Mouse (Mus musculus) ovary, adult 18-20 months (tissue): ENCODE data around the gene E030018B13Rik.

ENCODE experiments used
- DNase-seq: peaks from one replicate; pipeline ENCODE4 v3.0.0; 2022; ENCODE audit warnings: low spot score, mixed read lengths

The E030018B13Rik gene

DNA sequence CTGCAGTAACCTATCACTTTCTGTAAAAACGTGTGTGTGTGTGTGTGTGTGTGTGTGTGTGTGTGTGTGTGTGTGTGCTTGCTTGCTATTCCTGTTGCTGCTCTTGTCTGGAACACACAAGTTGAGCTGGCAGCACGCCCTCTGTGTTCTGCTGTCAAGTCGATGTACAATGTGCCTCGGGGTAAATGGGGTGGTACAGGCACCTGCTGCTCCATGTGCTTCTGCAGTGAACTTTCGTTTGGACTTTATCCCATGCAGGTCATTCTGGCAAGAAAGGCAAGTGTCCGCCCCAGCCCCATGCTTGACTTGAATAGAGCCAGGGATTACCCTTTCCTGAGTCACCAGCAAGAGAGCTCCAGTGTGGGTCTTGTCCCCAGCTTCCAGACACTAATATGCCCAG lies 1.0 kb downstream of the E030018B13Rik start:
- DNase-seq, result no peak

DNA sequence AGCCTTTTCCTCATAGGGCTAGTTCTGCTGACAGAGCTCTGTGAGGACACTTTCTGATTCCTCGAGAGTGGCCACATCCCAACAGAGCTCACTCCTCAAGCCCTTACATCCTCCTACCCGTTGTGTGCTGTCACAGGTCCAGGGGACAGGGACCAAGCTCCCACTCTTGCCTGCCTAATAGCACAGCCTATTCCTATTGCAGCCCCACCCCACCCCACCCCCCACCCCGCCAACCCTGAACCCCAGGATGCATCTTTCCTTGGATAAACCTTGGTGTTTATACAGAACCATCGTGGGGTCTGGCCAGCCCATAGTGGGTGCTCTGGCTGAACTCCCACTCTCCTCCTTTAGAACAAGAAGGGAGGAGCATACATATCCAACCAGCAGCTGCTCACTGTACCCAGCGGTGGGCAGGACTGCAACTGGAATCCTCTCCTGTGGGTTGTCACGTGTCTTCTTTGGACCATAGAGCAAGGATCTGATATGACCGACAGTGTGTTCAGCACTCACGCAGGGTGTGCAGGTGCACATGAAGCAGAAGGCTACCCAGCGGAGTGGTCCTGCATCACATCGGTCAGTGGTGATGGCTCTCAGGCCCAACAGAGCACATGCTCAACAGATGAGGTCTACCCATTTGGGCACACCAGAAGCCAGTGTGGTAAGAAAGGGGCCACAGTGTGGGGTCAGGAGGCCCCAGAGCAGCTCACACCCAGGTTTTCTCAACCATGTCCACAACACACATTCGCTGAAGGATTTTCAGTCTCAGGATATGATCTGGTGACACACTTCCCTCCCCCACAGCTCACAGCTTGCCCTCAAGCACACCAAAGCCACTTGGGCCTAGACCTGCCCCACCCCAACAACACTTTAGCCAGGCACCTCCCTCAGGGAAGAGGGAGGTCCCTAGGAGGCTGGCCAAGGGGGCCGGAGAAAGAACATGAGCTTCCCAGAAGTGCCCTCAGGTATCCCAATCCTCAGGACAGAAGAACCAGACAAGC lies 2.4 kb downstream of the E030018B13Rik start:
- DNase-seq, result no peak

DNA sequence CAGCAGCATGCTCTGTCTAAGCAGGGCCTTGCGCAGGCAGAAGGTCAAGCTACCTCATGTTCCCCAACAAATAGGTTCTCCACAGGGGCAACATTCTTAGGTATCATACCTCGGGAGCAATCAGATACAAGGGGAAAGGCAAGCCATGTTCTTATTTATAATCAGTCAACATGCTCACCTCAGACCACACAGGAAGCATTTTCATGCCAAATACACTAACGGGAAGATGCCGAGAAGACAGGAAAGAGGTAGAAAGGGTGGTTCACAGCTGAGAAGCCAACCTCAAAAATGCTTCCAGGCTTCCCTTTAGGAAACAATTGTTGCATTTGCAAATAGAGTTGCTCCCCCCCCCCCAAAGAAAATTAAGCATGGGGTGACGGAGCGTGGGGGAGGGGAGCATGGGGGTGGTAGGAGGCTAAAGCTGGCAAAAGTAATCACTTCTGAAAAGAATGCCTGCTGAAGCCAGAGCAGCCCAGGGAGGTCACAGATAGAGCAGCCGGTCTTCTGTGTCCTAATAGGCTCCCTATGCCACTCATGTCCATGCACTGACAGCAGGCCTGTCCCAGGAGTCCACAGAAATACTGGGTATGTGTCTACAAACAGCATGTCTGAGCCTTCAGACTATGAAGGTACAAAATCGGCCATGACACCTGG lies 5.4 kb downstream of the E030018B13Rik start:
- DNase-seq, result no peak

DNA sequence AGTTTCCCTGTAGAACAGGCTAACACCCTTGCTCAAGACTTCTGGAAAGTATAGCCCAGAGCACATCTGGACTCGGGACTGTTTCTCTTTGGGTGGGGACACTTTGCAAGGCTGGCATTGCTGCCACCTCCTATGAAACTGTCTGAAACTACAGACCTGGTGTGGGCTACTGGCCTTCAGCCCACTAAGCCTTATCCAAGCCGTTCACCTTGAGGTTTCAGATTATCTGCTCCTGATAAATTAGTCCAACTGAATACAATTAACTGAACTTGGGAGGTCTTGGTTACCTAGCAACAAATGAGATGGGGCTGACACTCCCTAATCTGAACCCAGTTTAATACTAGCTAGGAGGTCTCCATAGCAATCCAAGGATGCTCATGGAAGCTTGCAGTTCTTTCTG lies 5.9 kb downstream of the E030018B13Rik start:
- no peak for DNase-seq

DNA sequence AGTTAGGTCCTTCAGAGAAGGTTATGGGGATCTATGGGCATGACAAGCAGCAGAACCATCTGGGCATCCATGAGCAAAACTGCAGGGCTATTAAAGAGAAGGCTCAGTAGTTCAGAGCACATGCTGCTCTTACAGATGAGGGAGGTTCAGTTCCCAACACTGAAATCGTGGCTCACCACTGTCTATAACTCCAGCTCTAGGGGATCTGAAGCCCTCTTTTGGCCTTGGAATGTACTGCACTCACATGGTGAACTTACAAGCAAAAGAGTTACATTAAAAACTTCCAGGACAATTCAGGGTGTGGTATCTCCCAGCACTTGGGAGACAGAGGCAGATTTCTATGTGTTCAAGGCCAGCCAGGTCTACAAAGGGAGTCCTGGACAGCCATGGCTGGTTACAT lies 6.3 kb downstream of the E030018B13Rik start:
- no peak for DNase-seq

DNA sequence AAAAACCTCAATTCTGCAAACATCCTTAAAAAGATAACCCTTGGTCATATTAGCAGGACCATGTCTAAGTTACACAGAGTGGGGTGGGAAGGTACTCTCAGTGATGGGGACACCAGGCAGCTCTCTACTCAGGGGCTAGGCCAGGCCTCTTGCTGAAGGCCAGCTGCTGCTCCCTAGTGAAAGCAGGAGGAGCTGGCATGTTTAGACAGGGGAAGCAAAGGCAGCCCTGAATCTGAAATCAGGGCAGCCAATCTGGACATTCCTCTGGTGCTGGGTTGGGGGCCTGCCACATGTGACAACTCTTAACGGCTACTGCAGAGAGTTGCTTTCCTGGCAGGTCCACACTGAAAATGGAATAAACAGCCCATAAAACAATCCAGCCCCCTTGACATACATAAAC lies 7.5 kb downstream of the E030018B13Rik start:
- DNase-seq, result no peak

DNA sequence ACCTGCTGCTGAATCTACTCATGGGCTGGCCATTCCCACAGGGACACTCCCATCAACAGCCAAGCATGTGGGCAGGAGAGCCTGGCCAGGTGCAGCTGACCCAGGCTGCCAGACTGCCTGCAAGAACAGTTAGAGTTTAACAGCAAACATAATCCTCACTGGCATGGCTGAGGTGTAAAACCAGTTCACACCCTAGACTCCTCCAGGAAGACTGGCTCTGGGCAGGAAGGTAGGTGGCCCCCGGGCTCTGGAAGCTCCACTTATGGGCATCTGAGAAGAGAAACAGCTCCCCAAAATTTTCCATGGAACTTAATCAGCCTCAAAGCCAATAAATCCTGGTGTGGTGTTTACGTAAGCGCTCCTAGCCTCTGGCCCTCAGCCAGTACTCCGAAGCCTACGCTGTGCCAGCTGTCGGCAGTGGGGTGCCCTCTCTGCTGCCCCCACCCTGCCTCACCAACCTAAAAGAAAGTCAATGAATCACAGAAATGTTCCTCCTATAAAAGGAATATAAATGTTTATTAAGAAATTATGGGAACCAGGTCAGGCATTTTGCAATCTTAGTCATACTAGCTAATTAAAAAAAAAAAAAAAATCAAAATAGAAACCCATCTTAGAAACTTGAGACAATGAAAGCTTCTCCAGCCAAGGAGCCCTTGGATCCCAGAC lies 8.2 kb downstream of the E030018B13Rik start:
- DNase-seq, result peak; percentile 70

DNA sequence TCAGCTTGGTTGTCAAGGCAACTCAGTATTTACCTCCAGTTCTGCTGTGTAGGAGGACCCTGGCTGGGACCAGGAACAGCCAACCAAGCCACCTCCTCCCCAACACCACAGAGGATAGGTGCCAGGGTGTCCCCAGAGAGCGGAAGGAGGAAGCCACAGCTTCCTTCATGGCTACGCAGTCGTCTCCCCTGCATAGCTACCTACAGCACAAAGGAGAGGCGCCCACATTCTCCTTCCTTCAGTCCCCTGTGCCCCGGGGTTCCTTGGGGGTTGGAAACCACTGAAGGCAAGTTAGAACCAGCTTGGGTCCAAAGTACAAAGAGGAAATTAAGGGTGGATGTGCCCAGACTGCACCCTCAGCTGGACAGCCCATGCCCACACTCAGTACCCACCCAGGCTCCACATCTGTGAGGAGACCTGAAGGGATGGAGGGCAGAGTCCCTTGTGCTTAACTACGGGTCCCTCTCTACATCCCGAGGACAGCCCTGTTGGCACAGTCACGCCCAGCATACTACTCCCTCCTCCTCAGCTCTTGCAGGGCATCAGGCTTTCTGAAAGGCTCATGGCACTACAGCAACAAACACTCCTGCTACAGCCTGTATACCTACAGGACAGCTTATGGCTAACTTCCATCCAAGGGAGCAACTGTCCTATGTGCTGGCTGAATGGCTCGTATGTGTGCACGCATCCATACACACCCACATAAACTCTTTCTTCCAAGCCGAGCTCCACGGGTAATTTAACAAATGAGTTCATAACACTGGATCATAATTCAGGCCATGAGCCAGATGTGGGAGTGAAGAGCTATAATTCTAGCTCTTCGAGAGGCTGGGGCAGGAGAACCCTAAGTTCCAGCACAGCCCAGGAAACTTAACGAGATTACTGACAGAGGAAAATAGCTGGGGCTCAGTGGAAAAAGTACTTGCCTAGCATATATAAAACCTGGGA lies 9.0 kb downstream of the E030018B13Rik start:
- peak; percentile 74 for DNase-seq

DNA sequence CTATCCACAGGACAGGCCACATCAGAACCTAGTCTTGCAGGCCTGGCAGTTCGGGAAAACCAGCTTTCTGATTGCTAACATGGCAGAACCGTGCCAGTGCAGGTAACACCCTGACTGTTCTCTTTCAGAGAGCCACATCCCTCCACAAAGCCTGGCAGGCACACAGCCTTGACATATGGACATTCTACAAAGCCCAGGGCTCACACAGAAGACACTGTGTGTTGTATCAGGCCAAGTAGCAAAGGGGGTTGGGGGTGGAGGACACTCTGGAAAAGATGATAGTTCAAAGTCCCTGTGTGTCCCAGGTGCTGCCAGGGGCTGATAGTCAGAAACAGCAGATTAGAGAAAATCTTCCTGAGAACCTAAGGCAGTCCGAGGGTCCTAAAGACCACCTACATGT lies 9.8 kb downstream of the E030018B13Rik start:
- no peak for DNase-seq

DNA sequence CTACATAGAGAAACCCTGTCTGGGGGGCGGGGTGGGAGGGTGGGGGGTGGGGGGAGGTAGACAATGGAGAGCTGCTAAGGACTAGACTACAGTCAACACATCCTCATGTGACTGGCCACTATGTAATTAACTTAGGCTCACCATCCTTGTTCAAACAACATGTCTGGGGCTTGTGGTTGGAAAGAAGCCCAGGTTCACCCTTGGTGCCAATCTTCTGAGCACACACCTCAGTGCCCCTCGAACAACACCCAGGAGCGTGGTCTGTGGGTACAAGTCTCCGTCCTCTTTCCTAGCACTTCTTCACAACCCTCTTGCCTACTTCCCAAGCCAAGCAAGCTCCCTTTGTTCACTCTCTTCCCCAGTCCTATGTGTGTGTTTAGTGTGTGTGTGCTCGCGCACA lies 10.5 kb downstream of the E030018B13Rik start:
- DNase-seq, result no peak

DNA sequence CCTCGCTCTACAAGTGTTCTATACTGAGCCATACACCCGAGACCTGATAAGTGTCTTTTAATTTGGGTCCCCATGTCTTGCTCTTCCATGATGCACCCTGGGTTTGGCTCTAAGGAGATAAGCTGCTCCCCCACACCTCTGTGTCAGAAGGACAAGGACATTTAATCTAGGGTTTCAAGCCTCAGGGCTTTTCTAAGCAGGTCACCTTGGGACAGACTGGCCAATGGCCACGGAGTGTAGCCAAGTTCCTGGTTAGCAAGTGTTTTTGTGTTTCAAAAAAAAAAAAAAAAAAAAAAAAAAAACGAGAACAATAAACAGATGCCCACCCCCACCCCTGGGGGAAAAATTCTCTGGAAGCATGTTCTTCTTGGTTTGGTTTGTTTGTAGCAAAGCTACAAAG lies 12.4 kb downstream of the E030018B13Rik start:
- DNase-seq, result no peak

DNA sequence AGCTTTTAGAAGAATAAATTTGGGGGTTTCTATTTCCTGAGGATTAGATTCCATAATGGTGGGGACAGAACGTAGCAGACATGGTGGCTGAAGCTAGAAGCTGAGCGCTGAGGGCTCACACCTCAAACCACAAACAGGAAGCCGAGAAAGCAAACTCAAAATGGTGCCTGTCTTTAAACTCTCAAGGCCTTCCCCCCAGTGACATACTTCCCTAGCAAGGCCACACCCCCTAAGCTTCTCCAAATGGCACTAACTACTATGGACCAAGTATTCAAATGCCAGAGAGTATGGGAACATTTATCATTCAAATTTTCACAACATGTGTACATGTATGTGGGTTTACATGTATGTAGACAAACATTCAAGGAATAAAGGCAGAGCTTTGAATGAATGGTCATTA lies 13.5 kb downstream of the E030018B13Rik start:
- no peak for DNase-seq

DNA sequence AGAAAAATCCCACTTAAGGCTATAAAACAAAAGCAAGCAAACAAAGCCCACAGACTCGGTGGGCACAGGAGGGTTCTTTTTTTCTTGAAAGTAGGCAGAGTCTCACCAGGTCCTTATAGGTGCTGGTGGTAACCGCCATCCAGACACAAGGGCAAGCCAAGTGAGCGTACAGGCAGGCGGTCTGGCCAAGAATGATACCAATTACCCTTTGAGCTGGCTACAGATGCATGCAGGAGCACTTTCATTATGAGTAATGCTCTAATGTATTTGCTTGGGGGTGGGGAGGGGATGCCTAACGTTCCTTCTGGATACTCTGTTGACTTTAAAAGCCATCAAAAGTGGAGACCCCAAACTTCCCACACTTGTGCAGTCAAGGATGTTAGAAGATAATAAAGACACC lies 14.1 kb downstream of the E030018B13Rik start:
- no peak for DNase-seq

DNA sequence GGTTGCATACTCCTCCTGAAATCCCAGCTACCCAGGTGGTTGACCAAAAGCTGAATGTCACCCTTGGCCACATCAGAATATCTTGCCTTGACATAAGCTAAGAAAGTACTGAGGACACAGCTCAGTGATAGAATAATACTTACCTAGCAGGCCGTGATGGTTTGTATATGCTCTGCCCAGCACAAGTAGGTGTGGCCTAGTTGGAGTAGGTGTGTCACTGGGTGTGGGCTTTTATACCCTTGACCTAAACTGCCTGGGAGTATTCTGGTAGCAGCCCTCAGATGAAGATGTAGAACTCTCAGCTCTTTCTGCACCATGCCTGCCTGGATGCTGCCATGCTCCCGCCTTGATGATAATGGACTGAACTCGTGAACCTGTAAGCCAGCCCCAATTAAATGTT lies 15.8 kb downstream of the E030018B13Rik start:
- no peak for DNase-seq

DNA sequence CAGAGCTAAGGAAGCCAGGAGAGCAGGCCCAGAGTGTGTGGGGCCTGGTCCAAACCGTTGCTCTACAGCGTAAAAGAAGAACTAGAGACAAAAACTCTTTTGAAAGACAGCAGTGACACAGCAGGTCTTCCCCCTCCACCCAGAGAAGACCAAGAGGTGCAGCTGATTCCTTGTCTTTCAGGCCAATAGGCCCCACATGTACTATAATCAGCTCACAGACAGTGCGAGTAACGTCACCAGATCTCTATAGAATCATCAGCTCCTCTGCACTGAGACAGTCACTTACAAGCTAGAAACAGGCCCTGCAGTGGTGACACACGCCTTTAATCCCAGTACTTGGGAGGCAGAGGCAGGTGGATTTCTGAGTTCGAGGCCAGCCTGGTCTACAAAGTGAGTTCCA lies 17.2 kb downstream of the E030018B13Rik start:
- DNase-seq, result no peak

DNA sequence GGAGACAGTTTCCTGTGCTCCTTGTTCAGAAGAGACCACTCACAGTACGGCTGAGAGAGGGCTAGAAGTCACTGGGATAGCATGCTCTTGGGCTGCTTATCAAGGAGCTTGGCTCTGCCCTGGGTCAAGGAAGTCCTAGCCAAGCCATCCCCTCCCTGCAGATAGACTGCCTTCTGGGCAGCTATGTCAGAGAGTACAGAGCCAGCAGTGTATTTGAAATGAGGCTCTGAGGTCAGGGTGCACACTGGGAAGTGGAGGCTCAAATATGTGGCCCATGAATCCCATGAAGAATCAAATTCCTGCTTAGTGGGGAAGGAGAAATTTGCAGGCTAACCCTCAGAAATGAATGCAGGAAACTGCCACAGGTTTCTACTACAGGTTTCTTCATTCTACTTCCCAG lies 17.9 kb downstream of the E030018B13Rik start:
- no peak for DNase-seq

DNA sequence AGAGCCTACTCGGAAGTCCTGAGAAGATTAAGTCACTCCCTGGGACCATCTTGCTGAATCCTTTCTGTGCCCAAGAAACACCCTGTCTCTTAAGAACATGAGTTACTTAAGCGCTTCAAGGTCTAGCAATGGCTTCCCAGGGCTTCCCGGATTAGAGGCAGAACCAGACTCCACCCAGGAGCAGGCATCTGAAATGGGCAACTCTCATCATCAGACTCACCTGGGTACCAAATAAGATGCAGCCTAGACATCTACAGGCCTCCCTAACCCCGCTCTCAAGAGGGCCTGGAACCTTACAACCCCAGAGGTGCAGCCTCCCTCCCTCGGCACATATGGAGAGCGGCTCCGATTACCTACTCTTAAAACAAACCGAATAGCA lies 19.1 kb downstream of the E030018B13Rik start:
- DNase-seq, result no peak

DNA sequence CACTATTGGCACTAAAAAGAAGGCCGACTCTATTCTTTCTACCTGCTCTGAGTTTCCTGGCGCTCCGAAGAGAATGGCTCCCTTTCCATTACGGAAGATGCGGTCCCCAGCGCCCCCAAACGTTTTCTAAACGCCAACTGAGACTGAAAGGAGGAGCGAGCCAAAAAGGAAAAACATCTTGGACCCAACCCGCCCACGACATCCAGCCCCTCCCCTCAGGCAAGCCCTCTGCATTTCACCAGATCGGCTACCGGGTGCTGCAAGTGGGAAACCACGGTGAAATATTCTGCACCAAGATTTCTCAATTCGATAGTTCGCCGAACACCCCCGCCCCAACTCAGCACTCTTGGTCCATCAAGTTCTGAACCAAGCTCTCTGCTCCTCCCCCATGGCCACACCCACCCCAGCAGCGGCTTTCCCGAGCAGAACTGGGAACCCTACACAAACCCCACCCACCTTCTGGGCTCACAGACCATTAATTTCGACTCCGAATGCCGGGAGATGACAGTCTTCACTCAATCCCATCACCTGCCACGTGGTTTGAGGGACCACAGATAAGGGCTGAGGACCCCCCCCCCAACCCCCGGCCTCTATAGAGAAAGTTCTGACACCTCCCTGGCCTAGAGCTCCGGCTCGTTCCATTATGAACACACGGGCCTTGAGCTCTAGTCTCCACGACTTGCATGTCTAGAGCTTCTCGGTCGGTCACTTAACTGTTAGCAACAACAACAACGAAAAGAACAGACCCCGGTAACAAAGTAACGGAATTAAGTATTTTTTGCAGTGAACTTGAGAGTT lies 19.7 kb downstream of the E030018B13Rik start:
- DNase-seq, result peak; percentile 75

DNA sequence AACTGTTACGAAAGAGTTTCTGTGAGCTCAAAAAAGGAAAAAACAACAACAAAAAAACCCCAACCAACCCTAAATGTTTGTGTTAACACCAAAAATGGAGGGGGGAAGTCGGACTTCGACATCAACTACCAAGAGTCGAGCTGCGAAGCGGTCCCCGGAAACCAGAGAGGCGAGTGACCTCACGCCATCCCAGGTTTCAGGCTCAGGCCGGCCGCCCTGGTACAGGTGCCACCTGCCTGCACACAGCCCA lies 20.3 kb downstream of the E030018B13Rik start:
- DNase-seq, result no peak

DNA sequence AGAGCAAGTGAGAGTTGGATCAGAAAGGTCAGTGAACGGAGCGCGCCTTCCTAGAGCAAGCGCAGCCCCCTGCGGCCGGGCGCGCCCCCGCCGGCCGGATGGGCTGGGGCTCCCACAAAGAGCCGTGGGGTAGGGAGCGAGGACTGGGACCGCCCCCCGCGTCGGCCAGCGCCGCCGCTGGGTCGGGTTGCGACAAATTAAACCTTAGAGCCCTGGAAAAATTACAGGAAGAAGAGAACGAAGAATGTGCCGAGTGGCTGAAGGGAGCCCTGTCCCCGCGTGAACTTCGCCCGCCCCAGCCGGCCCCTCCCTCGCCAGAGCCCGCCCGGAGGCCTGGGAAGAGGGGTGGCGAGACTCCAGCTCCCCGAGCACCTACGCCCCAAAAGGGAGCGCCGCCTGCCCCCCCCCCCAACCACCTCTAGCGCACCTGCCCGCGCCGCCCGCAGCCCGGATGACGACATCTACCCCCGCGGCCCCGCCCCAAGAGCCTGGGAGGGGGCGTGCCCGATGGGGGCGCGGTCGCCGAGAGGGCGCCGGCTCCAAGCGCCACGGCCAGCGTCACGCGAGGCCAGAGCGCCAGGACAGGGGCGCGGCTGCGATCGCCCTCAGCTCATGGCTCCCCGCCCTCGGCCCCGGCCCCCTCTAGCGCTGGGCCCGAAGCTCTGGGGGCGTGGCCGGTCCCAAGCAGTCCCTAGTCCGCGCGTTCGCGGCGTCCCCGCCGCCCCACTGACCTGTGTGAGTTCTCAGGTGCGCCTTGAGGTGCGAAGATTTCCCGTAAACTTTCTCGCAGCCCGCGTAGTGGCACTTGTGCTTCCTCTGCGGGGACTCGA lies 20.8 kb downstream of the E030018B13Rik start:
- peak; percentile 82 for DNase-seq
